Mouse (Mus musculus): ENCODE data around the gene Mcat.

GRCm38 (mm10) chr15:83583419-83584156 lies 20.0 kb upstream of the Mcat start:
- TF ChIP-seq CTCF (IDR thresholded peaks at IDR 0.05; ENCODE audit: borderline replicate concordance, insufficient read depth, low read depth, low read length) (peak; percentile 45), POLR2A (IDR thresholded peaks at IDR 0.05; ENCODE audit: borderline replicate concordance, insufficient read depth, low read length) (no peak)
